Mouse (Mus musculus) c-Kit-negative CD71-positive TER-119-positive erythroid progenitor cells, embryonic 14.5 days (primary cell): Measurements from ENCODE around the gene Htr5b.

ENCODE experiments used
- DNase-seq: peaks from one replicate; pipeline ENCODE4 v3.0.0-alpha.2; 2013; ENCODE audit warnings: low read depth, low spot score

Gene Htr5b

DNA sequence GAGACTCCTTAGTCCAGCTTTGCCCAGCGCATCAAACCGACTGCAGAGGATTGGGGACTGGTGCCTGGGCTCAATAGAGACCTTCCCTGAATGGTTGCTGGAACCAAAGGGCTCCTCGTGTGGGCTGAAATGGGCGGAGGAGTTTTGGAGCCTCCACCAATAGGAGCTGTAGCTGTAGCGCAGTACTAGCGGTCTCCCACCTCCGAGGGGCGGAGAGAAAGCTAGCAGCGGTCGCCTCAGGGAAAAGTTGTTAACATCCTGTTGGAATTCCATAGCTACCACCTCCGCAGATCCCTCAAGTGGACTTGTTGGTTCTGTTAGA, at the start of gene Htr5b:
Gene Htr5b (minus strand): TSS at position 67 of the 322 bp plus-strand sequence.
- DNase-seq, result no peak

DNA sequence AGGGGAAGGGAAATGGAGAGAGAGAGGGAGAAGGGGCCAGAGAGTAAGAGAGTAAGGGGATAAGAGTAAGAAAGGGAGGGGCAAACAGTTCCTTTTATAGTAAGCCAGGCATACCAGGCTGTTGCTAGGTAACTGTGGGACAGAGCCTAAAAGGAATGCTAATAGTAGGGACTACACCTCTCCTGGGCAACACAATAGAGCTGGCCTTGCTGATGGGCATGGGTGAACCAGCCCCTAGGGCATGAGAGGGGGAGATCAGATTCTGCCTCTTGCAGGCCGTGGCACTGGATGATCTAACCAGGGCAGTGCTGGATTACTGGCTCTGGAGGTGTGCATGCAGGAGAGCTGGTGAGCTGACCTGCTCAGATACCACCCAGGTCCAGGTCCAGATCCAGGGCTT, 49.2 kb upstream of the Htr5b start:
- no peak for DNase-seq

DNA sequence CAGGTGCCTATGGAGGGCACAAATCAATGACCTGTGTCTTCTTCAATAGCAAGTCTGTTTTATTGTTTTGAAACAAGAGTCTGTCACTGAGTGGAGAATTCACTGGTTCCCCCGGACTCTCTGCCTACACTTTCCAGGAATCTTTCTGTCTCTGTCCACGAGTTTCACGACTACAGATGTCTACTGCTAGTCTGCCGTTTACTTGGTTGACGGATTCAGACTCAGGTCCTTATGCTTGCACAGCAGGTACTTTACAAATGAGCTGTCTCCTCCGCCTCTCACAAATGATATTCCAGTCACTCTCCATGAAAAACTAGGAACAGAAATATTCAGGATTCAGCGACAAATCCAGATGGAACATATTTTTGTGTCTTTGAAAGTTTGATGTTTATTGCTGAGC, 42.3 kb upstream of the Htr5b start:
- no peak for DNase-seq

DNA sequence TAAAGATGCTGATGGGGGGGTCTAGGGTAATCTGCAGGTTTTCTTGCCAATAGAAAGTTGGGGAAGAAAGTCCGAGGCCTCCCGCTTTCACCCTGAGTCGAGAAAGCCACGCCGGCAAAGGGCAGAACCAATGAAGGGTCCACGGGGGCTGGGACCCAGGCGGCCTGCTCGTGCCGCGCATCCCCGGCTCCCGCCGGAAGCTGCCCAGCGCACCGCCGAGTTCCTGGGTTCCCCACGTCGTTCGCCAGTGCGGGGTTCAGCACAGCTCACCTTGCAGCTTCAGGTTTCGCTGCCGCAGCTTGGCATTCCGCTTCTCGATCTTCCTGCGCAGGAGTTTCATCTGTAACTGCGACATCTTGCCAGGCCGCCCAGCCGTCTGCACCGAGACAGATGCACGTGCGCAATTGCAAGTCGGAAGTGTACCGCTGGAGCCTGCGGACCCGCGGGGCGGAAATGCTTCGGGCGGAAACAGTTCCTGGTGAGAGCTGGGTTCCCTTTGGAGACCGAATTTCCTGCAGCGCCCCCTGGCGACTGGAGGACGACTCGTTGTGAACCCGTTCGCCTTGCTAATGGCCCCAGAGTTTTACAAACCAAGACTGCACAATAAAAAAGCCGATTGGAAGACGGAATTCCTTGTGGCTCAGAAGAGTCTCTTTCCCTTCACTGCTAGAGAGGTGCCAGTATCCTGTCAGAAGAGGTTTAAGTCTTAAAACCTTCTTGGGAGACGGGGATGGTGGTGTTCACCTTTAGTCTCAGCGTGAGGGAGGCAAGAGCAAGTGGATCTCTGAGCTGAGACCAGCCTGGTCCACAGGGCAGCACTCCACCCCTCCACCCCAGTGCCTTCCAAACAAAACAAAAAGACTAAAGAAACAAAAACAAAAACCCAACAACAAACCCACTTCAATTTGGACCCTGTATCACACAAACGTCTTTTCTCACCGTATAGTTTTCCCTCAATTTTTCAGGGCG, 39.5 kb upstream of the Htr5b start, which contains the start of gene Ddx18:
Gene Ddx18 (minus strand): TSS at position 469 of the 969 bp plus-strand sequence.
- DNase-seq, result peak; percentile 77

DNA sequence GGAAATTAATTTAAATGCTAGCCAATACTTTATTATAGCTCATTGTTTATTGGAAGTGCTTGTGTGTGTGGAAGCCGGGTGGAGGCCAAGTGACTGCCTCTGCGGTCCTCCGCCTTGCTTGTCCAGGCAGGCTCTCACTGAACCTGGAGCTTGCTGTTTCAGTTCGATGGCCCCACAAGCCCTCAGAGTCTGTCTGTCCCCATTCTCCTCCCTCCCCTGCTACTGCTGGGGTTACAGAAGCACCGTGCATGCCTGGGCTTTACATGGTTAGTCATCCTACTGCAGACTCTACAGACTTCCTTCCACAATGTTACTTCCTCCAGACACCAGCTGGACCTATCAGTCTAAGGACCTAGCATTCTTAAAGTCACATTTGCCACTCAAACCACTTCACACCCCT, 29.6 kb upstream of the Htr5b start:
- DNase-seq, result no peak

DNA sequence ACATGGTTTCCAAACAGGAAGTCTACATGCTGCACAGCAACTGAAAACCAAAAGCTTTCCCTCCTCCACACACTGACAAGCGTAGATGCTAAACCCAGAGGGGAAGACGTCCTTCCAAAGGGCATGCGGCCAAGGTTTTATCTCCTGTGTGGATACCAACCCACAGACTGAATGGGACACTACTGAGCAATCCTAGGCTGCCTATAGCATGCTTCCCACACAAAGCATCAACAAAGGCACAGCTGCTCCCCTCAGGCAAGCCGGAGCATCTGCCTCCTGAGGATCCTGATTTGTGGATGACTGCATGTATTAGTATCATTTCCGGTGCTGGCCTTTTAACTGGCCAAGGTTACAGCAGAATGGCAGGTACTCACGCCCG, 23.2 kb upstream of the Htr5b start:
- DNase-seq, result no peak

DNA sequence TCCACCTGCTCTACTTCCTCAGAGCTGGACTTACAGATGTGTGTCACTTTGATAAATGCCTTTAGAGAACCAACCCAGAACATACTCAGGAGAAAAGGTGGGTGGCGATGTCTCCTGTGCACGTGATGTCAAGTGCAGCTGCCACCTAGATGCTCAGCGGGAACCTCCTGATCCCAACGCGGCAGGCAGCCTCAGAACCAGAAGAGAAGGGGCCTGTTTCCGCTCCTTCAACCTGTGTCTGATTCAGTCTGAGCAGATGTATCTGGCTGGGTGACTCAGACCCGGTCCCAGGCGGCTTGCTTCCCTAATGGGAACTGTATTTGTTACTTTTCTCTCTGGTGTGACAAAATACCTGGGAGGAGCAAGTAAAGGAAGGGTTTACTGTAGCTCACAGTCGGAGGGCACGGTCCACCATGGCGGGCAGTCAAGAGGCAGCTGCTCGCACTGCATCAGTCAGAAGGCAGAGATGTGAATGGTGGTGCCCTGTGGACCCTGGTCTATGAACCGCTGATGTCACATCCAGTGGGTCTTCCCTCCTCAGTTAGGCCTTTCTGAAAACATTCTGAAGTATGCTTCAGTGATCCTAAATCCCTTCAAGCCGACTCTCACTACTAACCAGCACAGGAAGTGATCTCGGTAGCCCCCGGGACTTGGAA, 22.7 kb upstream of the Htr5b start:
- DNase-seq, result no peak

DNA sequence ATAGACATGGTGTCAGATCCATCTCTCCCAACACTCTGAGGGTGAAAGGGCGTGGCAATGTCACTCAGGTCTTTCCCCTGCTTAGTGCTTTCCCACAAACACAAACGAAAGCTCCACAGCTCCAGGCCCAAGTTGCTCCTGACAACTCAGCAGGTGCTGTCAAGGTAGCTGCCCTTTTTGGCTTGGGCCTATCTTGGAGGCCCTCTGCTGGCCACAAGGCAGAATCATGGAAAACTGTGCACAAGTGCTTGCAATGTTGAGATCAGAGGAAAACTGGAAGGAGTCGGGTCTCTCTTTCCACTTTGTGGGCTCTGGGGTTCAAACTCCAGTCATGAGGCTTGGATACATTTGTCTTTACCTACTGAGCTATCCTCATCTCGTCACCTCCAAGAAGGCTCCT, 21.2 kb upstream of the Htr5b start:
- DNase-seq, result no peak

DNA sequence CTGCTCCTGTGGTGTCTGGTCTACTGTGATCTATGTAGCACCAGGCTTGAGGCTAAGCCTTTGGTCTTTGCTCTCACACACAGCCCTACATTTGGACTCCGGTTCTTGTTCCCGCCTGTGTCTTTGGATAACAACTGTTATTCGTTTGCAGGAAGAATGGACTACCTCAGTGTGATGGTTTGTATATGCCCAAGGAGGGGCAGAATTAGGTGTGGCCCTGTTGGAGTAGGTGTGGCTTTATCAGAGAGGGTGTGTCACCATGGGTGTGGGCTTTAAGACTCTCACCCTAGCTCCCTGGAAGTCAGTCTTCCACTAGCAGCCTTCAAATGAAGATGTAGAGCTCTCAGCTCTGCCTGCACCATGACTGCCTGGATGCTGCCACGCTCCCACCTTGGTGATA, 20.4 kb upstream of the Htr5b start:
- no peak for DNase-seq

DNA sequence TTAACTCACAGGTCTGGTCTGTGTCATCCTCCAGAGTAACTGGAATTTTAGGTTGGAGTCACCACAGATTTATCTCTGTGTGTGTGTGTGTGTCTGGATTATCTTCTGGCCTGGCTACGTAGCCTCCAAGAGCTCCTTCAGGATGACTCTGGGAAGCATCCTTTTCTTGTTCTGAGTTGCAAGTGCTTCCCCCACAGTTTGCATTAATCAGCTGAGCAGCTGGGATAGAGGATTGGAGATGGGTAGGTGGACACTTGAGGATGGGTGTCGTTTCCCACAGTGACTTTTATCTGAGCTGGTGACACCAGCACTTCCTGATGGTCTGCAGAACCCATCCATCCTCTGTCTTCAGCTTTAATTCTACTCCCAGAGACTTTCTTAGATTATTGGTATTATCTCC, 18.6 kb upstream of the Htr5b start:
- no peak for DNase-seq

DNA sequence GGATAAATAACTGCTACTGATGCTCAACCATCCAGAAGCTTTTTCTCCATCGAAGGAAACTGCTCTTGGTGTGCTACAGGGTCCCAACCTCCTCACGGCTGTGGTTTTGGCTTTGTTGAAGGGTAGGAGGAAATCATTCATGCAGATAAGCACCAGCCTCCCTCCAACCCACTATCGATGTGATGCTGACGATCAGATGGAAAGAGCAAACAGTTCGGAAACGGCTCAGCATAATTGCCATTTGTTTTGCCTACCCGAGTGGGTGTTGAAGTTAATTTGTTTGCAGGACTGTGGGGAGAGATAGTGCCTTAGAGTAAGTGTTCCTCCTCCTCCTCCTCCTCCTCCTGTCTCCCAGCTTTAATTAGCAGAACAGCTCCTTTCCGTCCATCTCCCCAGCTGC, 12.1 kb upstream of the Htr5b start:
- no peak for DNase-seq

DNA sequence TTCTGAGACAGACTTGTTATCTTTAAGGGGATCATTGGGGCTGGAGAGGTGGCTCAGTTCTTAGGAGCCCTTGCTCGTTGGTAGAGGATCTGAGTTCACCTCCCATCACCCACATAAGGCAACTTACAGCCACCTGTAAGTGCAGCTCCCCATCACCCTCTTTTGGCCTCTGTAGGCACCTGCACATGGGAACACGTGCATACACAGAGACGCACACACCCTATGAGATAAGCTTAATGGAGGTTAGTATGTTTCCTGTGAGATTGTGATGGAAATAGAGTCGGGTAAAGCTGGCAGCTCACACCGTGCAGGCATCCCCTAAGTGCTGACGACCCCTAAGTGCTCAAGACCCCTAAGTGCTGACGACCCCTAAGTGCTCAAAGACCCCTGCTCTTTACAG, 3.2 kb upstream of the Htr5b start:
- no peak for DNase-seq

DNA sequence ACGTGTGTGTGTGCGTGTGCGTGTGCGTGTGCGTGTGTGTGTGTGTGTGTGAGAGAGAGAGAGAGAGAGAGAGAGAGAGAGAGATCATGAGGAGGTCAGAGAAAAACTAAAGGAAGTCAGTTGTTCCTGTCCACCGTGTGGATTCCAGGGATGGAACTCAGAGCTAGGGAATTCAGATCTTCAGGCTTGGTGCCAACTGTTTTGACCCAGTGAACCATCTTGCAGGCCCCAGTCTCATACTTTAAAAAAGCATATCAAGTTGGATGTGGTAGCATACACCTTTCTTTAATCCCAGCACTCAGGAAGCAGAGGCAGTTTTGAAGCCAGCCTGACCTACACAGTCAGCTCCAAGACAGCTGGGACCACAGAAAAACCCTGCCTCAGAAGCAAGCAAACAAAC, 1.0 kb upstream of the Htr5b start:
- no peak for DNase-seq

DNA sequence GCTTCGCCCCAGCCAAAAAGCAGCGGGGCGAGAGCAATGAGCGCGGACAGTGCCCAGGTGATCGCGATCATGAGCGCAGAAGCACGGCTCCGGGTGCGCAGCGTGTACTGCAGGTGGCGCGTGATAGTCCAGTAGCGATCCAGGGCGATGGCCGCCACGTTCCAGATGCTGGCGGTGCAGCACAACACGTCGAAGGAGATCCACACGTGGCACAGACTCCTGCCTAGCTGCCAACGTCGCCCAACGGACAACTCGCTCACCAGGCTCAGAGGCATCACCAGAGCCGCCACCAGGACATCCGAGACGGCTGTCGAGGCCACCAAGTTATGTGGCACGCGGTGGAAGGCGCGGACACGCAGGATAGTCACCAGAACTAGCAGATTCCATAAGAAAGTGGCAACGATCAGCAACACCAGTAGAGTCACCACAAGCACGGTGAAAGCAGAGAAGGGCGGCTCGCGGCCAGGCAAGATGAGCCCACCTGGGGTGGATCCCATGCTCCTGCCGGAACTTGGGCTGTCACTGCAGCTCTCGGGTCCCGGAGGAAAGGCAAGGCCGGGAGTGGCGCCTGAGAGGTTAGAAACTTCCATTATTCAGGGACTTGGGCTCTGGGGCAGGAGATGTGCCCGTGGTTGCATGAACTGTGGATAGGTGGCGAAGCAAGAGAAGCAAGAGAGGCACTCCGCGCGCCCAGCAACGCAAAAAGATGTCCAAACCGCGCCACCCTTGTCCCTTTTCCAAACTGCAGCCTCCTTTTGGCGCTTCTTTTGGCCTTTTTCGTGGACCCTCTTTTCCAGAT, 466 bp downstream of the Htr5b start:
- no peak for DNase-seq

DNA sequence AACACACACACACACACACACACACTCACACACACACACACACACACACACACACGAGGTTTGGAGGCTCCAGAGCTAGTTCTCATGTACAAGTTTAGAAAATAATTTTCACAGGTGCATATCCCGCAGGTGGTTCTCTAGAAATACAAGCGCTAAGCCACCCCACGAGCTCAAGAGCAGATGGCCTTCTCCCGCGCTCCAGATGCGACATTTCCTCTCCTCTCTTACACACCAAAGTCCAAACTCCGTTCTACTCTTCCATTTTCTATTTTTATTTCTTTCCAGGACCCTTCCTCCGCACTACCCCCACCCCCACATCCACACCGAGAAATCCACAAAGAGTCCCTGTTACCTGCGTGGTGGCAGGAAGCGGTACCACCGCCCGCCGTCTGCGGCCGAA, 1.2 kb downstream of the Htr5b start:
- DNase-seq, result no peak

DNA sequence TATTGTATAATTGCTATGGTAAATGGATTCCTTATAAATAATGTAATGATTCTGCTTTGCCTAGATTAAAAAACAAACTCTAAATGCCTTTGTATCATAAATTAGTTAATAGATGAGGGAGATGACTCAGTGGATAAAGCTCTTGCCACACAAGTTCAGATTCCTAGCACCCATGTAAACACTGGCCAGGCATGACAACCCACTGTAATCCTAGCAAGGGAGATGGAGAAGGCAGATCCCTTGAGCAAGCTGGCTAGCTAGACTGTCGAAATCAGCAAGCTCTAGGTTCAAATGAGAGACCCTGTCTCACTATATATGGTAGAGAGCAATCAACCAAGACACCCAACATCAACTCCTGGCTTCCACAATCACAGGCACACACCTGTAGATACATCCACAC, 9.7 kb downstream of the Htr5b start:
- no peak for DNase-seq

DNA sequence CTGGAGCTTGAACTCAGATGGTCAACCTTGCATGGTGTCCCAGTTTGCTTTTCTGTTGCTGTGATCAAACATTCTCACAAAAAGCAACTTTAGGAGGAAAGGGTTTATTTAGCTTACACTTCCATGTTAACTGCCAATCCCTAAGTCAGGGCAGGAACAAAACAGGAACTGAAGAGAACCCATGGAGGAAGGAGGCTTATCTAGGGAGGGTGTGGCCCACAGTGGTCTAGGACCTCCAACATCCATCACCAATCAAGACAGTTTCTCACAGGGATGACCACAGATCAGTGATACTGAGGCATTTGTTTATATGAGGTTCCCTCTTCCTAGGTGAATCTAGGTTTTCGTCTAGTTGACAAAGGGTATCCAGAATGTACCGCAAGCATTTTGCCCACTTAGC, 16.3 kb downstream of the Htr5b start:
- DNase-seq, result no peak

DNA sequence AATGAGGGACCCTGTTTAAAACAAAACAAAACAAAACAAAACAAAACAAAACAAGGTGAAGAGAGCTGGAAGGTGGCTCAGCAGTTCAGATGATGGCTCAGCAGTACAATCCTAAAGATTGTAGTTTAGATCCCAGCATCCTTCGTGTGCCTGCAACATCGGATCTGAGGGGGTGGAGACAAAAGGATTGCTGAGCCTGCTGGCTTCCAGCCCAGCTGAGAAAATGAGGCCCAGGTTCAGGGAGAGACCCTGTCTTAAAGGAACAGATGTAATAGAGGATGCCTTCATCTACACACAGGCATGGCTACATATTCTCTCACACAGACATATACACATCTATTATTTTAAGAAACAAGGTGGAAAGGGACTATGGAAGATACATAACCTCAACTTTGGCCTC, 17.1 kb downstream of the Htr5b start:
- DNase-seq, result no peak

DNA sequence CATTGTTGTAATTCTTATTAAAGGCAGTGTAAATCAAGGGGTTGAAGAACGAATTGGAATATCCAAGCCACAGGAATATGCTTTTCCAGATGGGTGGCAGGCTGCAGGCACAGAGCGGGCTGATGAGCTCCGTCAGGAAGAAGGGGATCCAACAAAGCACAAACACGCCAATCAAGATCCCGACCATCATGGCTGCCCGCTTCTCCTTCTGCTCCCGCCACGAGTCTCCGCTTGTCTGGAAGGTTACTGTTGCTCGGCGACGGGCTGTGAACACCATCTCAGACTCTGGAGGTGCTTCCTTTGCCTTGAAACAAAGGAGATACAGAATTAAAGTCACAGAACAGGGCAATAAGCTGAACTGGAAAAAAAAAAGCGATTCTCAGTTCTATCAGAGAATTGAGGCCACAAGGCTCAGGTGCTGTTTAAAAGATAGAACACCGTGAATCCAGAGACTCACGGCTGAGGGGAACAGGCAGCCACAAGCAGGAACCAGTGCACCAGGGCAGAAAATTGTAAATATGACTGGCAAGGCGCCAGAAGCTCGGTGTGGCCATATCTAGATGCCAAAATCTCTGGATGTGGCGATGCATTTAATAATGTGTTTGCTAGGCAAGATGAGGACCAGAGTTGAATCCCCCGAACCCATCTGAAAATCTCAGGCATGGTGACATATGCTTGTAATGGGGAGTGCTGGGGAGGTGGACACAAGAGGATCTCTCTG, 17.7 kb downstream of the Htr5b start:
- no peak for DNase-seq

DNA sequence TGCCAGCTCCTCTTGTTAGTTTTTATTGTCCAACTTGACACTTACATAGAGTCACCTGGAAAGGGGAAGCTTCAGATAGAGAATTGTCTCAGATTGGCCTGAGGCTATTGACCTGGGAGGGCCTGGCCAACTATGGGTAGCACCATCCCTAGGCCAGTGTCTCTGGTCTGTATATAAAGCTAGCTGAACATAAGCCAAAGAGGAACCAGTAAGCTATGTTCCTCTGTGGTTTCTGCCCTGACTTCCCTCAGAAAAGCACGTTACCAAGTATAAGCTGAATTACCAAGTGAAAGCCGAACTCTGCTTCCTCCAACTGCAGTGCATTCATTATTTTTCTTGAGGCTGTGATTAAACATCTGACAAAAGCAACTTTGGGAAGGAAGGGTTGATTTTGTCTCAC, 19.5 kb downstream of the Htr5b start:
- no peak for DNase-seq

DNA sequence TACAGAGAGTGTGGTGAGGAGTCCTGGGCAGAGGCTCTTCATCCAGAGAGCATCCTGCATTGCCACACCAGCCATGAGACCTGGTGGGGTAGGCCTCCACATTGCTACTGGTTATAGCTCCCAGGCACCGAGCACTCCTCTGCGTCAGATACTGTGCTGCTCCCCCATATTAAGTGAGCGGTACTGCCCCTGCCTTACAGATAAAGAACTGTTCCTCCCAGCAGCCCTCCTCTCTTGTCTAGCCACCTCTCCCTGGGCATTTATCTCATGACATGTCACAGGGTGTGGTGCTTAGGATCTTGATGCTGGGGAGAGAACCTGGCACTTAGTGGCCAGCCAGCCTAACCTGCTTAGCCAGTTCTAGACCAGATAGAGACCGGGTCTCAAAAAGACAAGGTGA, 31.2 kb downstream of the Htr5b start:
- DNase-seq, result no peak

DNA sequence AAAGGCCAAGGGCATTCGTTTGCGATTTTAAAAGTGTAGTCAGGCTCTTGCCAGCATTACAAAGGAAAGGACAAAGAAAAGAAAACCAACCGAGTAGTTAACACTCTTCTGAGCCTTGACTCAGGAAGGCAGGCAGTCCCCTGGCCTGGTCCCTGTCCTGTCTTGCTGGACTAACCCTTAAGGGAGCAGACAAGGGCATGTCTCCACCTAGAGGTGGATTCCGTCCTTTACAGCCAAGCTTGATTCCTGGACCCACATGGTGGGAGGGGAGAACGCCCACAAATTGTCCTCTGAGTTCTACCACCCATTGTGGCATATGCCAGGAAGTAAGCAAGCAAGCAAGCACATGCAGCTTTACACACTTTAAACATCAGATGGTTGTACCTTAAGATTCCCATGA, 38.0 kb downstream of the Htr5b start:
- no peak for DNase-seq
